Mouse (Mus musculus): ENCODE measurements at regions not wholly inside any gene's neighbourhood (a gene's known extent, or its start where the extent isn't known, plus 50 kb on each side); places are given as distances from the start of the nearest gene placed in this dataset.
A peak's percentile ranks its signal among the peaks of the same experiment; 100 is the strongest.

DNA sequence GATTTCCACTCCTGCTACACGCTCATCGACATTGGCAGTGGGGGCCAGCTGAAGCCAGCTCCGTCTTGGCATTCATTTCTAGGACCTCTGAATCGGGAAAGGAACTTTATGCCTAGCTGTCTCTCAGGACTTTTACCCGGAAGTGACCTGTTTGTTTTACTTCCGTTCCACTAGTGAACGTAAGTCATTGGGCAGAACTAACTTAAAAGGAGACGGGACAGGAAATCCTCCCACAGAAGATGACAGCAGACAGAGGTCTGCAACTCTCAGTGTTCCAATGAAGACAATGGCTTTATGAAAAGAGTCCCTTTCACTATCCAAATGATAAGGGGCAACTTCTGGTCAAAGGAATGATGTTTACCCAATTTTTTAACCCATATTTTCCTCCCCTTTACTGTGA is 155.5 kb downstream of the Sec61b start:
- DNase-seq = no peak

DNA sequence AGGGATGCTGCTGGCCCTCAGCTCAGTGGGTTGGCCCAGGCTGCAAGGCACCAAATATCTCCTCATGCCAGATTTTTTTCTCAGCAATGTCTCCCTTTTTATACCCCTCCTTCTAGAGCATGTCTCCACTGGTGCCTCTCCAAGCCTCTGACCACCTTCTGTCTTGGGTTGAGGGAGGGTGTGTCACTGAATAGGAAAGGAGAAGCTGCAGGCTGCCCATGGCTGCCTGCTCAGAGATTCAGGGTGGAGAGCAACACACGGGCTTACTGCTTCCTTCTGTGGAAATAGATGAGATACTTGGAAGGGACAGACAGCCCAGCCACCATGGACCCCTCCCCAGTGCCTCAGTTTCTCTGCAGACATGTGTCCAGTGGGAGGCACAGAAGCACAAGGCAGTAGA is 156.0 kb downstream of the Sec61b start:
- DNase-seq = no peak

DNA sequence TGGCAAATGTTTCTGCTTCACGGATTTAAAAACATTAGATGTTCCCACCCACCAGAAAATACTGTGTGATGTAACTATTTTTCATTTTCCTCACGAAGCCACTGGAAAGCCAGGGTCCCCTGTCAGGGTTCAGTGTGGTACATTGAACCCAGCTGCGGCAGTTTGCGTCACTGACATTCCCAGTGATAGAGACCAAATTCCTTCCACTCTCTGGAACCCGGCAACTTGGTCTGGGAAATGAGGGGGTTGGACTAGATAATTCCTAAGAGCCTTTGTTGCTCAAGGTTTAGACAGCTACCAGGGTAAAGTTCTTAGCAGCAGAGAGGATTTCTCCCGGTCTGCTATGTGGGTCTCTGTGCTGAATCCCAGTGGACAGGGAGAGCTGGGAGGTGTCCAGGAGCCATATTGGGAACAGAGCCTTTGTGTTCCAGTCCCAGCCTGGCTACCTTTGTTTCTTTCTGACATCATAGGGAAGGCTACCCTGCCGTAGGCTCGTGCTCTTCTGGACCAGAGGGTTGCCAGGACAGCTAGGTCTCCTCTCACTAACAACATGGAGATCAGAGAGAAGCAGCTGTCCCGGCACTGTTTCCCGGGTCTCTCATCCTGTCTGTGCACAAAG is 164.5 kb downstream of the Sec61b start:
- no peak for DNase-seq

DNA sequence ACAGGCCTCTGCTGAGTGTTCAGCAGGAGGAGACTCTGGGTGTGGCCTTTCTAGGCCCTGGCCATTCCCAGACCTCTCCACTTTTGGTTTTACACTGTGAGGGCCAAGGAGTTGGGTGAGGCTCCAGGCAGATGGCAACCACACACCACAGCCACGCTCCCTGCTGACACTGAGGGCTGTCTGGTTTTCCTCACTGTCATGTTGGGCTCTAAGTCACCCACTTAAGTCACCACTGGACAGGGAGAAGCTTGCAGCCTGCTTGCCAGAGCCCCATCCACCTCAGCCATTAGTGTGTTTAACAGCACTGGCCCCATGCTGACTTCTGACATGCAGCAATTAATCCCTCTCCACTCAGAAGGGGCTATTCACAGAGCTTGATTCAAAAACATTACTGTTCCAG is 170.6 kb downstream of the Sec61b start:
- DNase-seq = no peak

DNA sequence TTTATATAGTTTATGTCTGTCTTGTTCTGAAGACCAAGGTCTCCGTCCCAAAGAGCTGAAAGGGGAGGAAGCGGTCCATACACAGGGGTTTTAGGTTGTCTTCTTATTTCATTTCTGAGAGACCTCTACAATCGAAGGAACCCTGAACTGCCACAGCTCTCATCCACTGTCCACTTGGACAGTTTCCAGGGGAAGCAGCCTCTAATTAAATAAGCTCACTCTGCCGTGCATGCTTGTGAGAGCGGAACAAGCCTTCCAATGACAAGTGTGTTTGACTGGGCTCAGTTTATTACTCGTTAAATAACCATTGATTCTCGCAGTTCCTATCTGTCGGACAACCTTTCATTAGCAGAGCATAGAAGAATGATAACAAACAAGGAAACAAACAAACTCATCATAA is 174.2 kb downstream of the Sec61b start:
- DNase-seq = no peak

DNA sequence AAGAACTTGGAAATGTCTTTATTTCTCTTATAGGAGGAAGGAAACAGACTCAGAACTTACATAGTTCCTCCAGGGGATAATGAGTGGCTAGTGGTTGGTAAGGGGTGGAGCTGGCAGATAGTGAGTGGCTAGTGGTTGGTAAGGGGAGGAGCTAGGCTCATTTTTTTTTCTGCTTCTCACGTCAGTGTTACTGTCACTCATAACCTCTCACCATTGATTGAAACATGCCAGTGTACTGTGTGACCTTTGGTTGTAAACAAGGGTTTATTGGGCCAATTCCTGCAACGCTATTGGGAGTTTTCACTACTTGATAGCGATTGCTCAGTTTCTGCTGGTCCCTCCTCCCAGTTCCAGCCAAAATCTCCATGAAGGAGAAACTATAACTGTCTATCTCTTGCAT is 175.5 kb downstream of the Sec61b start:
- DNase-seq = no peak

DNA sequence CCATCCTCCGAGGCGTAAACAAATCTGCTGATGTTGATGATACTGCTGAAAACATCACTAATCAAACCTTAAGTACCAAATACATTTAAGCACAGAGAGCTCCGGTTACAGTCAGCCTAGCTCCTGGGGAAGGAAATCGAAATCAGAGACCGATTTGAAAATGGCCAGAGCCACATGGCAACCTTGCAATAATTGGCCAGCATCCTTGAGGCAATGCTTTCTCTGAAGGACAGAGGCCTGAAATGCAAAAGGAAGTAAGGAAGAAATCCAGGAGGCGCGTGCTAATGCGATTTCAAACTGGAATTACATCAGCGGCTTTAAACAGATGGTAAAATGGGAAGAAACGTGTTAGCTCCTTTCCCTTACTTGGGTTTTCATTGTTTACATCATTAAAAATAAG is 177.1 kb downstream of the Sec61b start:
- DNase-seq = no peak

DNA sequence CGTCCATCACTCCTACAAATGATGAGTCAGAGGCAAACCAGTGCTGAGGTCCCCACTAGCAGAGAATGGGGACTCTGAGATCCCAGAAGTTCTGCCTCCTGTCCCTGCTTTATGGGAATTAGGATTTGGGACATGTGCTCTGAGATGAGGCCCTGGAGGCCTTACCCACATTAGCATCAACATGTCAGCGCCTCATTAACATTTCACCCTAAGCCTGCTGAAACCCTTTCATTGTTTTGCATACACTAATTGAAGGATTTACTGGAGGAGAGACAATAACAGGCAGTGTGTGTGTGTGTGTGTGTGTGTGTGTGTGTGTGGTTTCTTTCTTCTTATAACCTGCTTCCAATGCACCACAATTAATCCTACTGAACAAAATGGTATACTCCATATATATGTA is 178.7 kb downstream of the Sec61b start:
- no peak for DNase-seq

DNA sequence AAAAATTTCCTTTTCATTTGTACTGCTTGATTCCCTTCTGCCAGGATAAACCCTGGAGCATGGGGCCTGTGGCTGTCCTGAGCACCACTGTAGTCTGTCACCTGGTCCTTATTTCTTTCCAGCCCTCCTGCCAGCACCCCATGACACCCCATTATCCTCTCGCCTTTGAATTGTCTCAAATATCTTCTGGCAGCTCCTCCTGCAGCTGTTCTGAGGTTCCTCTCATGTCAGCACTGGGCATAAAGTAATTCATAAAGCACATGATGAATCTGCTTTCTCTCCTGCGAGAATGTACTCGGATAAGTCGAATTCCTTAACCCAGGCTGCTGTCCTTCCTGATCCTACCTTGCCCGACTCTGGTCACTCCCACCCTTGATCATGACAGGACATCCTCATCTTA is 195.1 kb downstream of the Sec61b start:
- DNase-seq = no peak

DNA sequence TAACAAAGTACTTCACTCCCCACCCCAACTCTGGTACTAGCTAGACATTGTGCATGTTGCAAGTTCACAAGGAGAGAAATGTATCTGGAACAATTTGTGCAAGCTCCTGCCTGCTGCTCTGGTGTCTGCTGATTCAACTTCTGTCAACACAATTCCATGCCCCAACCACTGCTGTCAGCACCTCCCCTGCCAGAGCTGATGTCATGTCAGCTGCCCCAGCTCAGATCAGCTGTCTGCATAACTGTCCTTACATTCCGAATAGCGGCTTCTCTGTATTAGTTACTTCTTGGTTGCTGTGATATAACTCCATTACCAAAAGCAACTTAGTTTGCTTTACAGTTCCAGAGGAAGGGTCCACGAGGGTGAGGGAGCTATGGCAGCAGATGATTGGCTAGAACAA is 196.0 kb downstream of the Sec61b start:
- no peak for DNase-seq

DNA sequence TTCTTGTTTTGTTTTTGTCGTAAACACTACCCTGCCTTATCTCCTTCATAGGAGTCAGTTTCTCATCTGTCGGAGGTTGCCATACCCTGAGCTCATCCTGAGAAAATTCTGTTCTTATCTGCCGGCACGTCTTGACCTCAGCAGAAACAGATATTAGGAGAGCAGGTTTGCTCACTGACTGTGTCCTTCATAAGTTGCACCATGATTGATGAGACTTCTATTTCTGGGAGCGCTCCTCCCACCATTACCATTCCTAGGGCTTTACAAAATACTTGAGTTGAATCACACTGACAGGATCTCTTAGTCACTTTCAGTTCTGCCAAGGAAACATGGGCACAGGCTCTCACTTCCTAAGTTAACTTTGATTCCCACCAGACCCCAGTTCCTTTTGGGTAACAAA is 196.9 kb downstream of the Sec61b start:
- DNase-seq = no peak

DNA sequence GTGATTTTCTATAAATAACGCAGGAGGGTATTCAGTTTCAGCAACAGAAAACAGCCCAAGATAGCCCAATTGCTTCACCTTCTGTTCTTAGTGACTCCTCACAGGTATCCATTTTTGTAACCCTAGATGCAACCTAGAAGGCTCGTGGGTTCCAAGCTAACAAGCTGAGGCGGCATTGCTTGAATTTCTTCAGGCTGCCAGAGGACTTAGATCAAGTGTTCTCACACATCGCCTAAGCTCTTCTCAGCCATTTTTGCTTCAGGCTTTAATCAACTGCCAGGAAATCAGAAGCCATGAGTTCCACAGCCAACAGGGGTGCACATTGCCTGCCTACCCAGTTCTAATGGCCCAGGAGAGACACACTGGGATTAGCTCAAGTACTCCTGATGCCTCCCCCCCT is 206.7 kb downstream of the Sec61b start:
- no peak for DNase-seq

DNA sequence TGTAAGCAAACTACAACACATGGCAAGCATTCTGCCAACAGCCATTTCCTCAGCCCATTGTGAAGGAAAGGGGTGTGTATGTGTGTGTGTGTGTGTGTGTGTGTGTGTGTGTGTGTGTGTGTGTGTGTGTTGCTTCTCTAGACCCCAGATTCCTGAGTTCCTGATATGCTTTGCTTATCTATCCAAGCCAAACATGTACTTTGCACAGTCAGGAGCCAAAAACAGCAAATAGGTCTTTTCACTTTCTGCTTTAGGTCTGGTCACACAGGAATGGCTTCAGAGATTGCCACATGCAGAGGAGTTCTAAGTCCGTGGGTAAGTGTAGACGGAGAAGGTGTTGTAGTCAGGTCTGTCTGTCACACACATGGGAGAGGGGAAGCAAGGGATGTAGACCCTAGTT is 216.7 kb downstream of the Sec61b start:
- DNase-seq = no peak

DNA sequence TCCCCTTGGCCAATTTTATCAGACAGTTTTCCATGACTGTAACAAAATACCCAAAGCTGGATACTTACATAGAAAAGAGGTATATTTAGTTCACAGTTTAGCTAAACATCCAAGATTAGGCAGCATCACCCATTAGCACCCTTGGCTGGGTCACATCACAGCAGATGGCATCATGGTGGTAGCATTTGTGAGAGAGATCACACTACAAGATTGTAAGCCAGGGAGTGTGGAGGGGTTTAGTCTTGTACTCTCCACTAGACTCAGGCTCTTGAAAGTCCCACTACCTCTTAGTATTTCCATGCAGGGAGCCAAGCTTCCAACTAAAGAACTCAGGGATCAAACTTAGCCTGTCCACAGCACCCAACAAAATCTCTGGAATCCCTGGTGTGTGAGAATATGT is 218.2 kb downstream of the Sec61b start:
- no peak for DNase-seq

DNA sequence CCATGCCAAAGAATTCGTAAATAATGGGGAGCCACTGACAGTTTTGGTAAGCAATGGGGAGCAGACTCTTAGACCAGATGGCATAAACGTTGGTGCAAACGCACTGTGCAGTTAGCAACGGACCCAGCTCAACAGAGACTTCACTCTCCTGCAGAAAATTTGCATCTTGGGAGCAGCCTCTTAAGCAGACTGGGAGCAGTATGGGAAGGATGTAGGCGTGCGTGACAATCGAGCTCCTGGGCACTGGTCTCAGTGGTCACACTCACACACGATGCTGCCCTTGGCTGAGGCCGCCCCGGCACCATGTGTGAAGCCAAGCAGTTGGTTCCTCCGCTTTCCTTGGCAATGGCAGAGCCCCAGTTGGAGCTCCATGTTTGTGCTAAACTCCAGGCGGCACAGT is 218.8 kb downstream of the Sec61b start:
- no peak for DNase-seq

DNA sequence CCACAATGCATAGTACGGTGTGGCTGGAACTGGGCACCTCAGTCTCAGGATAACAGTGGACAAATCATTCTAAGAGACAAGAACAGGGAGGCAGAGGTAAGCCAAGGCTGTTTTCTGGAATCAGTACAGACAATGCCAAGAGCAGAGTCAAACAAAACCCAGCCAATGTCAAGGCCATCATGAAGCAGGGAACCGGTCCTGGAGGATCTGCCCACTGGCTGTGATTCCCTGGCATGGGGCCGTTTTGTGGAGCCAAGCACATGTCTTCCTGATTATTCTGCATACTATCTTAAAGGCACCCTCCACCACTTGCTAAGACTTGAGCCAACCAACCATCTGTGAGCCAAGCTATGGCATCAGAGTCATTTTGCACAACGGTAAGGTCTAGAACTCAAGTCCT is 222.6 kb downstream of the Sec61b start:
- DNase-seq = no peak

DNA sequence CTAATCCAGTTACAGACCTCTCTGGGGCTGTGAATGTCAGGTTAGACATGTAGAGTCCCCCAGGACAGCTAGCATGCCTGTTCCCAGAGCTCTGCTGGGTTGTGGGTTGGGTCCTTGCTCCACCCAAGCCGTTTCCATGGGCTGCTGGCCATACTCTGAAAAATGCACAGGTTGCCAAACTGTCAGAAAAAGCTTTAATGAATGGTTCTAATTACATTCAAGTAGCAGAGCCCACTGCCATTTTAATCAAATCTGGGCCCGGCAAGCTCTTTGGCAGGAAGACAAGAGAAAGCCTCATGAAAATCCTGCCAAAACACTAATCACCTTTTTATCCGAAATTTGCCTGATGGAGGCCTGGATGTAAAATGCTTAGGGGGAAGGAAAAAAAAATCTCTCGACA is 224.1 kb downstream of the Sec61b start:
- DNase-seq = no peak

DNA sequence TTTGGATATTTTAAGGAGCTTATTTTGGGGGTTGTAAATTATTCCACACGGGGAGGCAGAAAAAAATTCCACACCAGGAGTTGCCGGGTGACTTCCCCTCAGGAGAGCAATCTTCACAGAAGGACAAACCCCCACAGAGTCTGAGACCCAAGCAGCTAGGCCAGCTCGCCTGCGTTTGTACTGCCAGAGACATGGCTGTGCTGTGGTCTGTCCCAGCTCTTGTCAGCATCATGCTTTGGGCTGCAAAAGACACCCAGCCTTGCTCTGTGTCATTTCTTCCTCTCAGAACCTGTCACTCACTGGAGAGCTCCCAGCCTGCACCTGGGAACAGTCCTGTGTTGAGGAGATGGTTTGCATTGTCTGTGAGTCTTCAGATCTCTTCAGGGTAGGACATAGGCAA is 224.5 kb downstream of the Sec61b start:
- DNase-seq = no peak

DNA sequence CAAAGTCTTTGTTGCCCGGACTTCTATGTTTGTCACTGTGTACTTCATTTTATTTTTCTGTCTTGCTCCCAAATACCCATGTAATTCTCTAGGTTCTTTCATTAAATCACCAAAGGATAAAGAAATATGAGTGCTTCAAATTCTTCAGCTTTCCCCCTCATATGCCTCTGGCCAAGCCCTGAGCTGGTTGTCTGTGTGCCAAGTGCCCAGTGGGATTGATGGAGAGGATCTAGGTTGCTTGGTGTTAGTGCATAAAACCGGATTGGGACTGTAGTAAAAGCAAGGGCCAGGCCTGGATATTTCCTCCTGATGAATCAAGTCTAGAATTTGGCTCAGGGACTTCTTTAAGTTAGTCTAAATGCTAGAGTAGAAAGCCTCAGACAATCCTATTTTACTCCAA is 229.0 kb downstream of the Sec61b start:
- DNase-seq = no peak

DNA sequence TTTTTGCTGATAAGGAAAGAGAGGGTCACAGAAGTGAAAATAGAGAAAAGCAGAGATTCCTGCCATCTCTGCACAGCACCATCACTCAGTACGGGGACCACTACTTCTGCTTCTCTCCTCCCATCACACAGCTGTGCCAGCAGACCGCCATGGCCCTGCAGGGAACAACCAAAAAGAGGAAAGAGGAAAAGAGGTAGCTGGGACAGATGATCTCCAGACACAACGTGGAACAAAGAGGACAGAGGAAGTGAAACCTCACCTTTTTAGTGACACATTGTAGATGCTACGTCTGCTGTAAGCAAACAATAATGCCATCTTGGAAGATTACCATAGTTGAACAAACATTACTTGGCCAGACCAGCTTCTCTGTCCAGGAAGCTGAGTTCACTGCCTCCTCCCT is 230.1 kb downstream of the Sec61b start:
- no peak for DNase-seq

DNA sequence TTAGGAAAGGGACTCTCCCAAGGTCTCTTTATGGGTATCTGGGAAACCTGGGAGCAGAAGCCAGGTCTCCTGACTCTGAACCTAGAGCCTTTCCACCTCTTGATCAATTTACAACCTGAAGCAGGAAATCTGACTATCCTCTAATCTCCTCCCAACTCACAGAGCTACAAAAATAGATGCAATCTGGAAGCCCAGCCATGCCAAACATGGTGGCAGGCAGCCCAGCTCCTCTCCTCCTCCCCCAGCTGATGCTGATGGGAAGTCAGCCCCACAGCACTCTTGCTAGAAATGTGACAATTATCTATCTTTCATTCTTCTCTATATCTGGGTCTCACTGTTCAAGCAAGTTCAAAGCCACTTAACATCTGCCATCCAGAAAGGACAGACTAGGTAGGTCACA is 233.5 kb downstream of the Sec61b start:
- peak; percentile 78 for DNase-seq

DNA sequence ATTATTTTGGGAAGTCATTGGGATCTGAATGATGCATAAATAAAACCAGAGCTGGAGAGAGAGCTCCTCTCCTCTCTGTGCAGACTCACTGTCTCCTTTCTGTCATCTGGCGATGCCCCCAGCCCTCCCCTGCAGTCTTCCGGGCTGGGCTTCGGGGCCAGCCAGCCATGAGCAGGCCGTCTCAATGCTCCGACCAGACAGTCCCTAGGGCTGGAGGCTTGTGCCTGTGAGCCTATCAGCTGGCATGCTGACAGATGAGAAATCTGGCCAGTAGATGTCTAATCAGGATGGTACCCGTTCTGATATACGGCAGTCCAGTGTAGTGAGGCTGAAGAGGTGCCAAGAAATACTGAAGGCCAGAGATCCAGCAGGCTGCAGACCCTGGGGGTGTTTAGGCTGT is 238.9 kb downstream of the Sec61b start:
- no peak for DNase-seq

DNA sequence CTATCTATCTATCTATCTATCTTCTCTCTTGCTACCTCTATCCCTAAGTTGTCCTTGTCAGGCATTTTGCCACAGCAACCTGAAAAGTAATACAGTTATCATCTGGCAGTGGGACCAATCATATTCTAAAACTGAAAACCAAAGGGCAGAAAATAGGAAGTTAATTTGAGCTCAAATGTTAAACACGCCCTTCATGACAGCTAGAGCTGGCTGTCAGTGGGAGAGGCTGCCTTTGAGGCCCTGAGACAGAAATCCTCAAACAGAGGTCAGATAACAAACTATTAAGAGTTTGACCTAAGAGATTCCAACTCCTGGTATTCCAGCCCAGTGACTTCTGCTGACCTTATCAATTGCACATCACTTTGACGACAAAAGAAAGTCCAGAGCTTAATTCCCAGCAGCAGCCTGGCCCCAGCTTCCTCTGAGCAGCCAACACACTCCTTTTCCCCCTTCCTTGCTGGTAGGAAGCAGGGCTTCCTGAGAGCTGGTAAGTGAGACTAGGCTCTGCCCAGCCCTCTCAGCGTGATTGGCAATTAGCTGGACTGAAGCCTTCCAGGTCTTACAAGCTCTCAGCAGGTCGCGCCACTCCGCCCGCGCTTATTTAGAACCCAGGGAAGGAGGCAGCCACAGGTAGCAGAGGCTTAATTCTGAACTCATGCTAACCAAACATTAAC is 250.0 kb downstream of the Sec61b start:
- no peak for DNase-seq

DNA sequence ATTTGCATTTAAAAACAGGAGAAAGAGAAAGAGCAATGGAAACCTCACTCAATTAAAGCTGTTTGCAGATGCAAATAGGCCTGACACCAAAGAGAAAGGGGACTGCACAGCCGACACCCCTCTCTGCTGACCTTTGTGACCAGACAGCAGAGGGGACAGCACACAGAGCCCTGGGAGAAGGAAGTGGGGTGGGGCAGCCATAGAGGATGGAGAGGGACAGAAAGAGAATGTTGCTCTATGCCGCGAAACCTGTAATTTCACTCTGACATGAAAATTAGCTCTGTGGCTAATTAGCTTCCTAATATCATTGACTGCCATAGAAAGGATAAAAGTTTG is 250.5 kb downstream of the Sec61b start:
- no peak for DNase-seq

DNA sequence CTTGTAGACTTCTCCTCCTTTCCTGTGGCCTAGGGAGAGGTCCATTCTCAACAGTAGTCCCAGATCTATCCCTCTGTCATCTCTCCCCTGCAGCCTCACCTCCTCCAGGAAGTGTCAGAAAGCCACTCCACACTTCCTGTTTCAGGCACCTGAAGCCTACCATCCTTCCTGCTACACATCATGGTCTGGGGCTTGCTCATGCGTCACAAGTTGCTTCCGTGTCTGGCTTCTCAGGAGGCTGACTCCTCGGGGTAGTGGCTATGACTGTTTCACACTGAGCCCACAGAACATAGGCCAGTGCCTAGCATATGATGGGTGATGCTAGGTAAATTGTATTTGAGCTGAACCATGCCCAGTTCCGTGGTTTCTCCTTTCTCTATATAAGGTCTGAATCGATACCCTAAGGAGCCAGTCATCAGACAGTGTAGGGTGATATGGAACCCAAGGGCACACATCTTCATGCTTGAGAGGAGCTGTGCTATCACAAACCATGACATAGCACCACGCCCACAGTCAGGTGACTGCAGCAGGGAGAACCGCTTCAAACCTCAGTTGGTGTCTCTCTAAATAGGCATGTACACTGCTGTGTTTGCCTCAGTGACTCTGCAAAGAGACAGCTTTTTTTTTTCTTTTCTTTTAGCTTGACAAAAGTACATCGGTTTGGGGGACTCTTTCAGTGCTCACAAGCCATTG is 272.2 kb downstream of the Sec61b start:
- DNase-seq = no peak

Measured in right cerebral cortex, postnatal 14 days (tissue).